Mouse (Mus musculus) G1E (cell line): ENCODE data around the gene Pigb.

Source experiments
- CTCF ChIP-seq: IDR thresholded peaks from 2 replicates; pipeline ENCODE4 v1.5.1; 2012; ENCODE audit warnings: low read depth, low read length, inconsistent platforms, mixed read lengths
- GATA1 ChIP-seq: IDR thresholded peaks from 2 replicates; pipeline ENCODE4 v1.6.1; 2012; ENCODE audit warnings: borderline replicate concordance, low read length, inconsistent platforms, mixed read lengths
- POLR2AphosphoS5 ChIP-seq: IDR thresholded peaks from 2 replicates; pipeline ENCODE4 v1.6.1; 2012; ENCODE audit warnings: low read depth, low read length, inconsistent platforms; ENCODE audit not compliant: insufficient replicate concordance
- TAL1 ChIP-seq: conservative IDR thresholded peaks from 2 replicates; pipeline ENCODE4 v1.6.1; 2012; ENCODE audit warnings: low read depth, low read length, inconsistent platforms, mixed read lengths

- TF ChIP-seq CTCF: no peak
- no peak for TF ChIP-seq TAL1
- TF ChIP-seq GATA1: no peak
- no peak for TF ChIP-seq POLR2AphosphoS5
Measured at GRCm38 (mm10) chr9:73048927-73049326, 8.7 kb upstream of the Pigb start.
